Mouse (Mus musculus) gastrocnemius, postnatal 14 days (tissue): ENCODE results near the gene Prpf38a. TPM values are rescaled to one million over a fixed set of nuclear protein-coding genes. Genes with fewer than 3 reads are reported as not detected.

Experiments
- total RNA-seq, 2 experiments: library from RNA; stranded (reverse); gene quantifications; 2 replicates each; pipeline ENCODE4 v1.2.3; 2021

The Prpf38a gene
- total RNA-seq, 2 experiments from 2014 or later = 15.6 to 17.4 TPM

Other genes with a start within 250 kb of the Prpf38a start
- not detected for gene Shisal2a, start 196.0 kb downstream of the Prpf38a start, total RNA-seq
- 10 to 100 TPM; 12.8 to 17.8 TPM for gene Gpx7, start 172.4 kb downstream of the Prpf38a start, total RNA-seq
- gene Tut4, start 119.9 kb downstream of the Prpf38a start, total RNA-seq = 10 to 100 TPM; 13.0 to 17.3 TPM
- under 1 TPM; 0.16 to 0.33 TPM for gene Orc1, start 87 bp upstream of the Prpf38a start, total RNA-seq
- gene Cc2d1b, start 40.6 kb upstream of the Prpf38a start, total RNA-seq = 10 to 100 TPM; 16.8 to 17.2 TPM
- under 1 TPM; 0.55 to 0.60 TPM for gene 3110021N24Rik, start 140.3 kb upstream of the Prpf38a start, total RNA-seq
- gene Zfyve9, start 201.5 kb upstream of the Prpf38a start, total RNA-seq = 10 to 100 TPM; 26.7 to 27.2 TPM